Mouse (Mus musculus) c-Kit-negative CD71-positive TER-119-positive erythroid progenitor cells, embryonic 14.5 days (primary cell): ENCODE data around the gene Atg4a-ps.
"Not testable (repeated sequence)": the region's sequence is repeated elsewhere in the genome, so short reads cannot be mapped to it uniquely, and the experiment has no call there.

ENCODE experiments used
- DNase-seq: peaks from one replicate; pipeline ENCODE4 v3.0.0-alpha.2; 2013; ENCODE audit warnings: low read depth, low spot score

Atg4a-ps gene

GRCm38 (mm10) chr3:103645968-103646367 is at the start of gene Atg4a-ps:
Gene Atg4a-ps (minus strand): TSS chr3:103646068.
- DNase-seq: not testable (repeated sequence)

- no peak for DNase-seq
Measured at GRCm38 (mm10) chr3:103695556-103695955, 49.7 kb upstream of the Atg4a-ps start.

GRCm38 (mm10) chr3:103690506-103690905 is 44.6 kb upstream of the Atg4a-ps start:
- no peak for DNase-seq

GRCm38 (mm10) chr3:103689043-103689442 is 43.2 kb upstream of the Atg4a-ps start:
- DNase-seq: no peak

- DNase-seq: no peak
Measured at GRCm38 (mm10) chr3:103683966-103684319, 38.1 kb upstream of the Atg4a-ps start.

GRCm38 (mm10) chr3:103683234-103683965 is 37.5 kb upstream of the Atg4a-ps start:
- DNase-seq: no peak

- no peak for DNase-seq
Measured at GRCm38 (mm10) chr3:103682473-103682872, 36.6 kb upstream of the Atg4a-ps start.

GRCm38 (mm10) chr3:103678811-103679210 is 32.9 kb upstream of the Atg4a-ps start:
- DNase-seq: no peak

- DNase-seq: no peak
Measured at GRCm38 (mm10) chr3:103672716-103673115, 26.8 kb upstream of the Atg4a-ps start.

- DNase-seq: no peak
Measured at GRCm38 (mm10) chr3:103672113-103672512, 26.2 kb upstream of the Atg4a-ps start.

- DNase-seq: no peak
Measured at GRCm38 (mm10) chr3:103663385-103663784, 17.5 kb upstream of the Atg4a-ps start.

- no peak for DNase-seq
Measured at GRCm38 (mm10) chr3:103661714-103662113, 15.8 kb upstream of the Atg4a-ps start.

GRCm38 (mm10) chr3:103660012-103660411 is 14.1 kb upstream of the Atg4a-ps start:
- DNase-seq: no peak

GRCm38 (mm10) chr3:103650406-103650805 is 4.5 kb upstream of the Atg4a-ps start:
- DNase-seq: no peak

GRCm38 (mm10) chr3:103649716-103650115 is 3.8 kb upstream of the Atg4a-ps start:
- DNase-seq: no peak

- no peak for DNase-seq
Measured at GRCm38 (mm10) chr3:103648486-103648885, 2.6 kb upstream of the Atg4a-ps start.

GRCm38 (mm10) chr3:103647164-103647867 is 1.4 kb upstream of the Atg4a-ps start:
- no peak for DNase-seq

GRCm38 (mm10) chr3:103641301-103641700 is 4.6 kb downstream of the Atg4a-ps start:
- no peak for DNase-seq

GRCm38 (mm10) chr3:103640226-103640803 is 5.6 kb downstream of the Atg4a-ps start:
- no peak for DNase-seq

GRCm38 (mm10) chr3:103637641-103638040 is 8.2 kb downstream of the Atg4a-ps start:
- no peak for DNase-seq

GRCm38 (mm10) chr3:103634256-103634655 is 11.6 kb downstream of the Atg4a-ps start:
- no peak for DNase-seq

GRCm38 (mm10) chr3:103633831-103634230 is 12.0 kb downstream of the Atg4a-ps start:
- no peak for DNase-seq

- DNase-seq: no peak
Measured at GRCm38 (mm10) chr3:103633124-103633523, 12.7 kb downstream of the Atg4a-ps start.
